Mouse (Mus musculus) Patski (cell line): Measurements from ENCODE around the gene Ap3d1. TPM values are rescaled to one million over a fixed set of nuclear protein-coding genes. Genes with fewer than 3 reads are reported as not detected.

ENCODE experiments used
- ATAC-seq: fragments of 100-300 bp; one replicate; pipeline ENCODE4 v1.8.0; 2021
- CTCF ChIA-PET: fragments of 350-600 bp; sonication (Branson Sonifier 250); formaldehyde crosslinking; loops from one replicate; lab custom pipeline; 2022; ENCODE audit warnings: inconsistent platforms; lab: Charles Lee
- POLR2A ChIA-PET: fragments of 350-600 bp; sonication (Branson Sonifier 250); formaldehyde crosslinking; loops from one replicate; lab custom pipeline; 2022; ENCODE audit warnings: antibody characterized with exemption, inconsistent platforms; lab: Charles Lee
- DNase-seq: peaks from one replicate; pipeline ENCODE4 v3.0.0-alpha.2; 2011; ENCODE audit warnings: low read depth, low spot score
- H3K27me3 ChIP-seq: fragments of 371-371 bp; one replicate; pipeline ENCODE4 v1.5.1; 2021
- CTCF ChIP-seq: fragments of 100-300 bp; IDR thresholded peaks from one replicate; pipeline ENCODE4 v1.5.1; 2021
- in situ Hi-C: fragments of 300-500 bp; cut with MboI; formaldehyde crosslinking; loops from 3 replicates; pipeline ENCODE4 v1.11.1; 2018; ENCODE audit warnings: low pct_unique_long_range_greater_than_20kb, mixed read lengths
- polyA plus RNA-seq: library from polyadenylated mRNA; unstranded; gene quantifications from one replicate; pipeline ENCODE4 v1.2.3, GENCODE M21; 2021

The Ap3d1 gene
- polyA plus RNA-seq, 1 experiment from 2014 or later, result 103 TPM

- DNase-seq (no peak), ATAC-seq (peak; percentile 33)
- in situ Hi-C loops, result no loop called here
- ChIA-PET POLR2A (interaction anchor here (1.3 kb wide), 1 partner anchor 9 kb away, joined by 4 read pairs; no protein-coding TSS in a partner anchor), CTCF (interaction anchor here (4.1 to 8.8 kb wide), 3 partner anchors 10 to 29 kb away, joined by 28 to 43 read pairs (median 29); no protein-coding TSS in a partner anchor)
- TF ChIP-seq CTCF, result no peak
- H3K27me3 ChIP-seq, result no peaks in the 10 kb centered on the region
Observed at GRCm38 (mm10) chr10:80776358-80776869, 34.4 kb upstream of the Ap3d1 start.

- no peak for ATAC-seq
- POLR2A ChIA-PET, result interaction anchor here (0.7 to 1.3 kb wide), 2 partner anchors 10 to 24 kb away, joined by 4 read pairs; no protein-coding TSS in a partner anchor
- CTCF ChIA-PET, result interaction anchor here (2.1 to 8.8 kb wide), 5 partner anchors 10 to 28 kb away, joined by 8 to 43 read pairs (median 28); no protein-coding TSS in a partner anchor
- no peaks in the 10 kb centered on the region for H3K27me3 ChIP-seq
- in situ Hi-C loops, result no loop called here
- no peak for DNase-seq
- TF ChIP-seq CTCF, result no peak
Observed at GRCm38 (mm10) chr10:80775731-80776130, 33.7 kb upstream of the Ap3d1 start.

DNA sequence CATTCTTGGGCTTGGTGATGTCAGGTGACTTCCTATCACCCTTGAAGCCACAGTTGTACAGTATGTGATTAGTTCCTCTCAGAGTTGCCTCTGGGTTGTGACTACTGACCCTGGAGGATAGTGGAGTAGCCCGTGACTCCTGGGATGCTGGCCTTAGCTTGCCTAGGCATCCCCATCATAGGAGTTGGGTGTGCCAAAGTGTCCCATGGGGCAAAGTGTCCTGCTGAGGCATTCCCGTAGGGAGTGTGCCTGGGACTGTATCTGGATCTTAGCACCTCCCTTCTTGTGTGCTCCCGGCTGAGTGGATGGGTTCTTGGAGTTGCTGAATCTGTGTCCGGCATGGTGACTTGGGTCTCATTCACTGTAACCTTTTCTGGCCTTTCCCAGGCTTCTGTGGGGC lies 32.9 kb upstream of the Ap3d1 start:
- ChIA-PET POLR2A (no interaction called here), CTCF (interaction anchor here (1.1 to 8.8 kb wide), 9 partner anchors 9 to 35 kb away, joined by 3 to 43 read pairs (median 9); no protein-coding TSS in a partner anchor)
- in situ Hi-C loops, result no loop called here
- no peak for ATAC-seq
- H3K27me3 ChIP-seq, result no peaks in the 10 kb centered on the region
- DNase-seq, result no peak
- TF ChIP-seq CTCF, result no peak

DNA sequence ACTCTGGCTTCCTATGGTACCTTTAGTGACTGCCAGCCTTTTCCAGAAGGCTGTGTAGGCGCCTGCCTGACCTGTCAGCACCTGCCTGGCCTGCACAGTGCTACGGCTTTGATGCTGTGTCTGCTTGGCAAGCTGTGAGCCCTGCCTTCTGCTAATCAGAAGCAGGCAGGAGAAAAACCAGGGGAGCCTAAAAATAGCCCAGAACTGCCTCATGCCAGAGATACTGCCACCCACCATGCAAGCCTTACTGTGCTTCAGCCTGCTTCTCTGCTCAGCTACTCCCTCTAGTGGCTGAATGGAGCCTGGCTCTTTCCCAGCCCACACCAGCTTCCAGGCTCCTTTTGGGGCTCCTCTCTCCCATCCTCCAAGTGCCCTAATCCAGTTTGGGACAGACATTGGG lies 32.5 kb upstream of the Ap3d1 start:
- no peaks in the 10 kb centered on the region for H3K27me3 ChIP-seq
- peak; percentile 55 for ATAC-seq
- DNase-seq, result no peak
- ChIA-PET CTCF (interaction anchor here (1.1 to 8.8 kb wide), 9 partner anchors 9 to 35 kb away, joined by 3 to 43 read pairs (median 9); no protein-coding TSS in a partner anchor), POLR2A (interaction anchor here (0.5 kb wide), 1 partner anchor 17 kb away, joined by 3 read pairs; no protein-coding TSS in a partner anchor)
- no peak for TF ChIP-seq CTCF
- in situ Hi-C loops, result no loop called here

- in situ Hi-C loops, result no loop called here
- no peak for TF ChIP-seq CTCF
- CTCF ChIA-PET, result interaction anchor here (1.1 to 8.8 kb wide), 8 partner anchors 8 to 36 kb away, joined by 3 to 43 read pairs (median 10); no protein-coding TSS in a partner anchor
- ATAC-seq (no peak), DNase-seq (no peak)
- POLR2A ChIA-PET, result no interaction called here
- H3K27me3 ChIP-seq, result no peaks in the 10 kb centered on the region
Observed at GRCm38 (mm10) chr10:80773816-80774215, 31.8 kb upstream of the Ap3d1 start.

DNA sequence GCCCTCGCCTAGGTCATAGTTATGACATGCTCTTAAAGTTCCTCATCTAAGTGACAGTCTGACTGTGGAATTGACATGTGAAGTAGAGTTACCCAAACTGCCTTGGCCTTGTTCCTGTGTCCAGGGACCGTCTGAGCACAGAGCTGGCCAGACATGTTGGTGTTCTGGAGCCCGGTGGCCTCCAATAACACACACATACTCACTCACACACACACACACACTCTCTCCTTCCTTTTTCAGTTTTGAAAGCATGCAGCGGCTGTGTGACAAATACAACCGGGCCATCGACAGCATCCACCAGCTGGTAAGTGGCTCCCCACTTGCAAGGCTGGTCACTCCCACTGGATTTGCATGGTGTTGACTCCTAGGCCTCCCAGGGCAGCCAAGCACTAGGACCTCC lies 26.3 kb upstream of the Ap3d1 start:
- in situ Hi-C loops, result no loop called here
- H3K27me3 ChIP-seq, result no peaks in the 10 kb centered on the region
- DNase-seq, result no peak
- ChIA-PET CTCF (no interaction called here), POLR2A (no interaction called here)
- no peak for ATAC-seq
- no peak for TF ChIP-seq CTCF

GRCm38 (mm10) chr10:80766161-80766815 lies 24.2 kb upstream of the Ap3d1 start:
- TF ChIP-seq CTCF, result no peak
- no peak for DNase-seq
- ChIA-PET POLR2A (interaction anchor here (0.5 to 1.3 kb wide), 3 partner anchors 13 to 794 kb away, joined by 3 to 5 read pairs (median 3); no protein-coding TSS in a partner anchor), CTCF (interaction anchor here (1.2 to 2.0 kb wide), 2 partner anchors 8 to 19 kb away, joined by 3 to 8 read pairs; no protein-coding TSS in a partner anchor)
- in situ Hi-C loops, result no loop called here
- H3K27me3 ChIP-seq, result no peaks in the 10 kb centered on the region
- ATAC-seq, result no peak

DNA sequence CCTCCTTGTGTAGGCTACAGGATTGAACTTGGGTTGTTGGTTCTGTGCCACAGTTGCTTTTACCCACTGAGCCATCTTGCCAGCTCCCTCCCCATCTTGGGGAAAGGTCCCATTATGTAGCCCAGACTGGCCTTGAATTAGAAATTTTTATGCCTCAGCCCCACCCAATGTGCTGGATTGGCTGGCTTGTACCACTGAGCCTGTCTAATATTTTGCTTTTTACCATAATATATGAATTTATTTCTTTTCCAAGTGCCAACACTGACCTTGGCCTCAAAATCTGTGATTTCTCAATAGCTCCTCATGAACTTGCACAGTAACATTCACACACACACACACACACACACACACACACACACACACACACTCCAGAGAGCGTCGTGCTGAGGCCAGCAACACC lies 23.7 kb upstream of the Ap3d1 start:
- ChIA-PET POLR2A (interaction anchor here (1.2 to 1.3 kb wide), 3 partner anchors 12 to 16 kb away, joined by 3 to 5 read pairs (median 3); no protein-coding TSS in a partner anchor), CTCF (interaction anchor here (1.2 to 2.0 kb wide), 2 partner anchors 9 to 18 kb away, joined by 3 to 8 read pairs; no protein-coding TSS in a partner anchor)
- no peak for TF ChIP-seq CTCF
- no peak for ATAC-seq
- in situ Hi-C loops, result no loop called here
- no peaks in the 10 kb centered on the region for H3K27me3 ChIP-seq
- DNase-seq, result no peak

GRCm38 (mm10) chr10:80763502-80763901 lies 21.4 kb upstream of the Ap3d1 start:
- TF ChIP-seq CTCF, result no peak
- H3K27me3 ChIP-seq, result no peaks in the 10 kb centered on the region
- ATAC-seq, result peak; percentile 61
- POLR2A ChIA-PET, result no interaction called here
- in situ Hi-C loops, result no loop called here
- DNase-seq, result peak; percentile 85
- CTCF ChIA-PET, result interaction anchor here (1.6 to 2.6 kb wide), 2 partner anchors 11 to 12 kb away, joined by 8 to 9 read pairs; no protein-coding TSS in a partner anchor

GRCm38 (mm10) chr10:80761821-80762220 lies 19.8 kb upstream of the Ap3d1 start:
- no peaks in the 10 kb centered on the region for H3K27me3 ChIP-seq
- in situ Hi-C loops, result no loop called here
- DNase-seq (no peak), ATAC-seq (no peak)
- ChIA-PET POLR2A (no interaction called here), CTCF (interaction anchor here (7.0 kb wide), 1 partner anchor 12 kb away, joined by 43 read pairs; no protein-coding TSS in a partner anchor)
- no peak for TF ChIP-seq CTCF
